Mouse (Mus musculus) hindbrain, embryonic 10.5 days (tissue): ENCODE data around the gene Akr1b3. TPM values are rescaled to one million over a fixed set of nuclear protein-coding genes. Genes with fewer than 3 reads are reported as not detected.

Source experiments
- DNase-seq: peaks from one replicate; pipeline ENCODE4 v3.0.0-alpha.2; 2017; ENCODE audit warnings: low spot score
- H3K27ac ChIP-seq: fragments of 300-500 bp; sonication (generic); 2 replicates; pipeline ENCODE4 v1.5.1; 2016; ENCODE audit warnings: mild to moderate bottlenecking, moderate library complexity
- H3K27me3 ChIP-seq: fragments of 300-500 bp; sonication (generic); 2 replicates; pipeline ENCODE4 v1.6.1; 2016; ENCODE audit warnings: mild to moderate bottlenecking; ENCODE audit not compliant: poor library complexity, insufficient read depth, severe bottlenecking
- H3K36me3 ChIP-seq: fragments of 300-500 bp; sonication (generic); 2 replicates; pipeline ENCODE4 v1.6.1; 2016; ENCODE audit warnings: mild to moderate bottlenecking, moderate library complexity
- H3K4me1 ChIP-seq: fragments of 300-500 bp; sonication (generic); replicated peaks from 2 replicates; pipeline ENCODE4 v1.6.1; 2016; ENCODE audit warnings: mild to moderate bottlenecking
- H3K4me3 ChIP-seq: fragments of 300-500 bp; sonication (generic); 2 replicates; pipeline ENCODE4 v1.5.1; 2016; ENCODE audit warnings: mild to moderate bottlenecking, moderate library complexity
- H3K9me3 ChIP-seq: fragments of 300-500 bp; sonication (generic); 2 replicates; pipeline ENCODE4 v1.6.1; 2016; ENCODE audit warnings: mild to moderate bottlenecking, moderate library complexity
- WGBS: fragments of 180-500 bp; shearing (Covaris S2); methylation state at CpG from one replicate; pipeline ENCODE4 v1.1.7; 2016; 5-methylcytosine and 5-hydroxymethylcytosine counted together
- polyA plus RNA-seq: library from polyadenylated mRNA; unstranded; fragments of >200 nt; fragmentation: Nextera tagmentation; extraction: Ambion mirVana; gene quantifications from 2 replicates; pipeline ENCODE4 v1.2.1, GENCODE M21; 2016

The Akr1b3 gene
- polyA plus RNA-seq, 1 experiment from 2014 or later: 287 TPM

GRCm38 (mm10) chr6:34313386-34313785 is 3.9 kb downstream of the Akr1b3 start:
- WGBS: 83% methylated on average over 9 of the region's 9 CpGs

DNA sequence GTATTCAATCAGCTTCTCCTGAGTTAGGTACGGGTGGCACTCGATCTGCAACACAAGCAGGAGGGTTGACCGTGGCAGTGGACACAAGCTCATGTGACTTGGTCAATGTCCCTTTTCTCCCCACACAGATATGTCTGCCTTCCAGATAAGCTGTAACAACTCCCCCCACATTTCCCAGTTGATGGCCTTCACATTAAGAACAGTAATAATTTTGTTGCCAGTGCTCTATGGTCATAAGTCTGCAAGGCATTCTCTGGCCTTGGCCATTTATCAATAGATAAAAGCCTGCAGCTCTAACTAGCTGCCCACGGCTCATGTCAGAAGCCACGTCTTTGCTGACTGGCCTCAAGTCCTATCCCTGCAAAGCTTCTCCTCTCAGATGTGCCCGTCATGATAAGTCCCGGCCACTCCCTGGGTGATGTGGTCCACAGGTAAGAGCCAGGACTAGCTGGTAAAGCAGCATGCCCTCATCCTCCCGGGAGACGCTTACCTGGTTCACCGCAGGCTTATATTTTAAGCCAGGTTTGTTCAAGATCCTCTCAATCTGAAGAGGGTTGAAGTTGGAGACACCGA is 7.2 kb downstream of the Akr1b3 start:
- H3K4me3 ChIP-seq: no peak overlapping the region
- H3K9me3 ChIP-seq: no peaks in the 10 kb centered on the region
- no peak for DNase-seq
- H3K36me3 ChIP-seq: peaks cover 95% of the 10 kb centered on the region
- H3K27me3 ChIP-seq: no peaks in the 10 kb centered on the region
- 94% methylated on average over 11 of the region's 11 CpGs for WGBS
- H3K4me1 ChIP-seq: peaks cover 20% of the 10 kb centered on the region
- H3K27ac ChIP-seq: no peak overlapping the region

More at GRCm38 (mm10) chr6:34313386-34313785, 3.9 kb downstream of the Akr1b3 start:
- DNase-seq: no peak
- no peak overlapping the region for H3K27ac ChIP-seq
- H3K27me3 ChIP-seq: peaks cover 3% of the 10 kb centered on the region; the same call in 1 of the 2 replicates
- H3K9me3 ChIP-seq: no peaks in the 10 kb centered on the region
- H3K36me3 ChIP-seq: peaks cover 62% of the 10 kb centered on the region
- no peak overlapping the region for H3K4me3 ChIP-seq
- peaks cover 40% of the 10 kb centered on the region for H3K4me1 ChIP-seq

DNA sequence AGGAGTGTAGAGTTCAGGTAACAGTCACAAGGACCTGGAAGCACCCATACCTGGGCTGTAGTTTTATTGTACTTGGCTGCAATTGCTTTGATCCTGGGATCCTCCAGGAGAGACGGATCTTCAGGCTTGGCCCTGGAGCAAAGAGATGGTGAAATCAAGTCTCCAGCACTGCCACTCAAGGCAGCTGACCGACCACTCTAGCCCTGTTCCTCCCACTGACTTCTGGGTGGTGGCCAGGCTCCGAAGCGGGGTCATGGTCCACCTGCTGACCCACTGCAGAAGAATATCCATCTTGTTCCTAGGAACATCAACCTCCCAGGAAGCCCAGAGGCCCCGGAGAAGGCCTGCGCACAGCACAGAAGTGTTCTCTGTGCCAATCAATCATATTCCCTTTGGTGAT is 7.8 kb downstream of the Akr1b3 start:
- no peaks in the 10 kb centered on the region for H3K27me3 ChIP-seq
- 95% methylated on average over 6 of the region's 6 CpGs for WGBS
- H3K4me1 ChIP-seq: peaks cover 14% of the 10 kb centered on the region; the same call in 1 of the 2 replicates
- H3K9me3 ChIP-seq: no peaks in the 10 kb centered on the region
- no peak overlapping the region for H3K4me3 ChIP-seq
- peaks cover 97% of the 10 kb centered on the region for H3K36me3 ChIP-seq
- H3K27ac ChIP-seq: no peak overlapping the region
- DNase-seq: no peak

DNA sequence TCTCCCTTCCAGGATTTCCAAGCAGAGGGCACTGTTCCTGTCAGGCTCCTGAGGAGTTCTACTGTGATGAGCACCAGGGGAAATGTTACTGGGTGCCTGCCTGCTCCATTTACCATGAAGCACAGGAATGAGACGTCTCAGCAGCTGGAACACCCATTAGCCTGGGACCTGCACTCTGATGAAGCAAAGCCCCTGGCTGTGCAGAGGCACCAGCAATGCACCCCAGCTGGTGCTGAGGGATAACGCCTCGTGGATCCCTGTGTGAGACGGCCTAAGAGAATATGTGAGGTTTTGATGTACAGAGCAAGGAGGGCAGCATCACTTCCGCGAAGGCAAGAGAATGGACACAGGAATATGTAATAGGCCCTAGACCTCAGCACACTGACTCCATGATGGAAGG is 10.5 kb downstream of the Akr1b3 start:
- H3K4me1 ChIP-seq: no peaks in the 10 kb centered on the region
- no peak overlapping the region for H3K4me3 ChIP-seq
- H3K36me3 ChIP-seq: peaks cover 94% of the 10 kb centered on the region
- H3K27ac ChIP-seq: no peak overlapping the region
- no peaks in the 10 kb centered on the region for H3K27me3 ChIP-seq
- 91% methylated on average over 6 of the region's 6 CpGs for WGBS
- DNase-seq: no peak
- no peaks in the 10 kb centered on the region for H3K9me3 ChIP-seq

DNA sequence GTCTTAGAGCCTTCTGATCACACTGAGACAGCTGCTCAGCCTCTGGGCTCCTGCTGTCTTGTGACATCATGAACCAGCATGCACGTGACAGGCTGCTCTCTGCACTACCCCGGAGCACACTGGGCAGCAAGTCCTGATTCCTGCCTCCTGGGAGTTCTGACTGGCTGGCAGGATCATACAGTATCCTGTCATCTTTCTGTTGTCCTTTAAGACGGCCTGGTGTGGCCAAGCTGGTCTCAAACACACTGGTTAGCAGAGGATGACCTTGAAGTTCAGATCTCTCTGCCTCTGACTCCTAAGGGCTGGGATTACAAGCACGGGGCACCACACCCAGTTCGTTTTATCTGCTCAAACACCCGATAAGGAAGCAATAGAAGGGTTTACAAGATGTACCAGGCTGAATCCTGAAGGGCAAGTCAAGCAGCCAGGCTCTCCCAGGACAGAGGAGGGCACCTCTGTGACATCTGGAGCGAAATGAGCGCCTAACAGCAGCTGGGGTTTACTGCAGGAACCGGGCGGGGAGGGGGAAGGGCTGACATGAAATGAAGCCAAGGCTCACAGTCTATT is 12.5 kb downstream of the Akr1b3 start:
- no peaks in the 10 kb centered on the region for H3K9me3 ChIP-seq
- H3K4me3 ChIP-seq: no peak overlapping the region
- no peak overlapping the region for H3K27ac ChIP-seq
- WGBS: 86% methylated on average over 10 of the region's 10 CpGs
- peaks cover 74% of the 10 kb centered on the region for H3K36me3 ChIP-seq
- H3K27me3 ChIP-seq: no peaks in the 10 kb centered on the region
- H3K4me1 ChIP-seq: no peaks in the 10 kb centered on the region
- DNase-seq: no peak

DNA sequence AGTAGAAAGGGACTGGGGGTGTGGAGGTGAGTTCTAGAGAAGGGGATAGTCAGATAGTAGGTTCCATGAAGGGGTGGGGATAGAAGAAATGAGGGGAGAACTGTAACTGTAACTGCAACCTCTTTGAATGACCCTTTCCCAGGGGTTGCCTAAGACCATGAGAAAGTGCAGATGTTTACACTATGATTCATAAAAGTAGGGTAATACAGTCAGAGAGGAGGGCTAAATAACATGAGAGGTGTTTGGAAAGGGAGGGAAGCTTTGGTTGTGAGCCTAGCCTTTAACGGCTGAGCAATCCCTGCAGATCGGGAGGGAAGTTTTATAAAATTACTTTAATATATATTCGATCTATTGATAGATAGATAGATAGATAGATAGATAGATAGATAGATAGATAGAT is 20.2 kb downstream of the Akr1b3 start:
- DNase-seq: no peak
- 91% methylated on average over 3 of the region's 3 CpGs for WGBS

GRCm38 (mm10) chr6:34295437-34295836 is 21.8 kb downstream of the Akr1b3 start:
- no peaks in the 10 kb centered on the region for H3K36me3 ChIP-seq
- no peak for DNase-seq
- H3K9me3 ChIP-seq: no peaks in the 10 kb centered on the region
- H3K4me3 ChIP-seq: no peak overlapping the region
- whole genome bisulfite sequencing: 93% methylated on average over 9 of the region's 9 CpGs
- H3K27me3 ChIP-seq: no peaks in the 10 kb centered on the region
- no peaks in the 10 kb centered on the region; the same call in 1 of the 2 replicates for H3K4me1 ChIP-seq
- no peak overlapping the region for H3K27ac ChIP-seq

More for the DNA sequence above, 20.2 kb downstream of the Akr1b3 start:
- Histone ChIP-seq H3K36me3 (no peaks in the 10 kb centered on the region), H3K4me3 (no peak overlapping the region), H3K27ac (no peak overlapping the region), H3K4me1 (no peaks in the 10 kb centered on the region; the same call in 1 of the 2 replicates), H3K9me3 (no peaks in the 10 kb centered on the region), H3K27me3 (no peaks in the 10 kb centered on the region)

DNA sequence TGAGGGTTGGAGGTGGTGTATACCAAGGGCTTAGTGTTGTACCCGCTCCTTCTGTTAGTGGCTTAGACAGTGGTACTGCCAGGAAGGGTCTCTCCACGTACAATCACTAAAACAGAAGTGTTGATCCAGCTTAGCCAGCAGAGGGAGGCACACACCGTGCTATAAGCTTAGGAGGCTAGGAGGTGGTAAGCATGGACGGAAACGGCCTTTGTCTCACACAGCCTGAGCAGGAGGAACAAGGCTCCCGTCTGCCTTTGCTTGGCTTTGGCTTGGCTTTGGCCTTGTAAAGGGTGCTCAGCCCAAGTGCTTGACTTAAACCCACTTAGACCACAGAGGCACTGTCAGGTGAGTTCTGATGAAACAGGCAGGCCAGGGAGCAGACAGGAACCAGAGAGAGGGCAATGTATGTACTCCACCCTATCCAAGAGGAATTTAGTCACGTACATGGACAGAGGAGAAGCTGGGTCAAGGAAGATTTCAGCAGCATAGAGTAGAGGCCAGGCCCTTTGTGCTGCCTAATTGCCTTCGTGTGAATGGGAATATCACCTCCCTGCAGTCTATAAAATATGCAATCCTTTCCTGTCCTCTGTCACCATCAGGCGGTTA is 24.3 kb downstream of the Akr1b3 start:
- Histone ChIP-seq H3K36me3 (no peaks in the 10 kb centered on the region), H3K27ac (peak overlapping the region; percentile 86), H3K4me3 (no peak overlapping the region), H3K9me3 (no peaks in the 10 kb centered on the region), H3K4me1 (no peaks in the 10 kb centered on the region; the same call in 1 of the 2 replicates), H3K27me3 (no peaks in the 10 kb centered on the region)
- 33% methylated on average over 9 of the region's 9 CpGs for WGBS
- peak; percentile 84 for DNase-seq

GRCm38 (mm10) chr6:34292196-34292881 is 24.9 kb downstream of the Akr1b3 start:
- H3K9me3 ChIP-seq: no peaks in the 10 kb centered on the region
- 70% methylated on average over 11 of the region's 11 CpGs for WGBS
- no peaks in the 10 kb centered on the region; the same call in 1 of the 2 replicates for H3K4me1 ChIP-seq
- peak overlapping the region; percentile 86; the same call in 1 of the 2 replicates for H3K27ac ChIP-seq
- H3K4me3 ChIP-seq: no peak overlapping the region
- H3K36me3 ChIP-seq: no peaks in the 10 kb centered on the region
- no peaks in the 10 kb centered on the region for H3K27me3 ChIP-seq
- DNase-seq: no peak

- Histone ChIP-seq H3K9me3 (no peaks in the 10 kb centered on the region), H3K36me3 (no peaks in the 10 kb centered on the region), H3K27ac (no peak overlapping the region), H3K27me3 (no peaks in the 10 kb centered on the region), H3K4me3 (no peak overlapping the region), H3K4me1 (no peaks in the 10 kb centered on the region; the same call in 1 of the 2 replicates)
- DNase-seq: no peak
- WGBS: 88% methylated on average over 8 of the region's 8 CpGs
Measured at GRCm38 (mm10) chr6:34290681-34291080, 26.6 kb downstream of the Akr1b3 start.

GRCm38 (mm10) chr6:34290091-34290490 is 27.2 kb downstream of the Akr1b3 start:
- no peaks in the 10 kb centered on the region for H3K36me3 ChIP-seq
- H3K4me3 ChIP-seq: no peak overlapping the region
- 94% methylated on average over 17 of the region's 17 CpGs for WGBS
- H3K27ac ChIP-seq: no peak overlapping the region
- no peaks in the 10 kb centered on the region; the same call in 1 of the 2 replicates for H3K4me1 ChIP-seq
- no peaks in the 10 kb centered on the region for H3K27me3 ChIP-seq
- DNase-seq: no peak
- no peaks in the 10 kb centered on the region for H3K9me3 ChIP-seq

DNA sequence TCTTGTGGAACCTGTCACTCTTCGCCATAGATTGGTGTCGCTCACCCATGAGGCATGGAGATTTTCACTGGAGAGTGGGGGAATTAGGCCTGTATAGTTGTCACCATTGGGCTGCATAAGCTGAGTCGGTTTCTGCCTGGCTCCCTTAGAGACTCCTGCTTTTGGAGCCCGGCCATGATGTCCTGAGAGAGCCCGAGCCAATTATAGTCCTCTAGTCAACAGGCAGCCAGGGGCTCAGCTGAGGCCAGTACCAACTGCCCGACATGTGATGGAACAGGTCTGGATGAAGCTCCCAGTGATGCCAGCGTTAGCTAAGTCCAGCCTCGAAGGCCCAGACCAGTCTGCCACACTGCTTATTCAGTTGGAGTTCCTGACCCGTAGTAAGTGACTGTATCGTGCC is 29.2 kb downstream of the Akr1b3 start:
- Histone ChIP-seq H3K27me3 (no peaks in the 10 kb centered on the region), H3K27ac (no peak overlapping the region), H3K4me1 (no peaks in the 10 kb centered on the region; the same call in 1 of the 2 replicates), H3K36me3 (no peaks in the 10 kb centered on the region), H3K4me3 (no peak overlapping the region), H3K9me3 (no peaks in the 10 kb centered on the region)
- DNase-seq: no peak
- WGBS: 83% methylated on average over 10 of the region's 10 CpGs

DNA sequence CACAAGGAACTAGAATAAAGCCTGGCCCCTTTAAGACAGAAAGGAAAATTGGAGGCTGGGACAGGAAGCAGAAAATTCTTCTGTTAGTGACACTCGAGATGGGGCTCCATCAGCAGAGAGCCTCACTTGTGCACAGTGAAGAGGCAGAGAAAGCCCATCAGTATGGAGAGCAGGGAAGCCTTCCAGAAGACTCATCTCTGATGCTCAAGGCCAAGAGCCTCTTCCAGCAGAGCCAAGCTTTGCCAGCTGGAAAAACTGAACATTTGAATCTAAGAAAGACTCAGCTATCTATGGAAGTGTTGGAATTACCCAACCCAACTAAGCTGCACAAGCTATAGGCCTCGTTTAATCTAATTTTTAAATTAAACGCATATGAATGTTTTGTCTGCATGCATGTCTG is 30.4 kb downstream of the Akr1b3 start:
- Histone ChIP-seq H3K36me3 (no peaks in the 10 kb centered on the region), H3K4me1 (0 out of 2 replicates have a peak, but pooled peaks cover 6% of the 10 kb centered on the region), H3K27me3 (no peaks in the 10 kb centered on the region), H3K9me3 (no peaks in the 10 kb centered on the region), H3K27ac (no peak overlapping the region), H3K4me3 (no peak overlapping the region)
- WGBS: 80% methylated on average over 3 of the region's 3 CpGs
- no peak for DNase-seq
